Mouse (Mus musculus) skeletal muscle tissue, adult 2 months (tissue): ENCODE results near the gene Sgcb.
A peak's percentile ranks its signal among the peaks of the same experiment; 100 is the strongest.
"Not testable (repeated sequence)": the region's sequence is repeated elsewhere in the genome, so short reads cannot be mapped to it uniquely, and the experiment has no call there.

Experiments
- DNase-seq: peaks from one replicate; pipeline ENCODE4 v3.0.0-alpha.2; 2012; ENCODE audit warnings: low read depth, low spot score

Sgcb gene

GRCm38 (mm10) chr5:73633141-73633540 is 14.4 kb downstream of the Sgcb start:
- DNase-seq: peak; percentile 38

DNA sequence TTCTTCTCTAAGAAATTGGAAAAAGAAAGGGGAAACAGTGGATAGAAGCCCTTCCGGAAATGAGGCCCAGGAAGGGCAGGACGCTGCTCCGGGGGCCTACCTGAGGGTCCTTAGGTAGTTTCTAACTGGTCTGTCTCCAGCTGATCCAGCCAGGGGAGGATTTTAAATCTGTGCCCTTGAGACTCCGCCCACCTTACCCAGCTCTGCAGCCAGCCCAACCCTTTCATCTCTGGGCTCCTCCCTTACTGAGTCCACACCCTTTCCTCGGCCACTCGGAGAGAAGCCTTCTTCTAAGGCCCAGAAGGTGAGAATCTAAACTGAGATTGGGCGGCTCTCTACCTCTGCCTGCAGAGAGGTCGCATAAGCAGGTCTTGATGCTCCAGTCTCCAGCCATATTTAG is 15.3 kb downstream of the Sgcb start, which contains the start of gene Lrrc66:
TSS of gene Lrrc66 (minus strand) at position 236 of the 400 bp plus-strand sequence.
- DNase-seq: no peak

GRCm38 (mm10) chr5:73631001-73631558 is 16.5 kb downstream of the Sgcb start:
- DNase-seq: no peak

DNA sequence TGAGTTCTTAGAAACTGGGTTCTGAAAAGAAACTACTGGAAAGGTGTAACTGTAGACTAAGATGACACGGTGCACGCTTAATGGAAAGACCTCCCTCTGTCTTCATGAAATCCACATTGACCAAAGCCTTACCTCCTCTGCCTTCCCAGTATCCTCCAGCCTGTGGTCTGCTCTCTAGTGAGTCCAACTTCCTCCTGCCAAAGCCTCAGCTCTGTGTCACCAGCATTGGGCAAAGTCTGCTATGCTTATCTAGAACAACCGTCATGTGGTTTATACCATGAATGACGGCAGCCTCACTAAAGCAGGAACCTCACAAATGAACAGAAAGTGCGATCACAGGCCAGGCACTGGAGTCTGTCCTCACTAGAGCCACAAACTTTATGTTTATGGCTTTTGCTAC is 17.4 kb downstream of the Sgcb start:
- DNase-seq: no peak

DNA sequence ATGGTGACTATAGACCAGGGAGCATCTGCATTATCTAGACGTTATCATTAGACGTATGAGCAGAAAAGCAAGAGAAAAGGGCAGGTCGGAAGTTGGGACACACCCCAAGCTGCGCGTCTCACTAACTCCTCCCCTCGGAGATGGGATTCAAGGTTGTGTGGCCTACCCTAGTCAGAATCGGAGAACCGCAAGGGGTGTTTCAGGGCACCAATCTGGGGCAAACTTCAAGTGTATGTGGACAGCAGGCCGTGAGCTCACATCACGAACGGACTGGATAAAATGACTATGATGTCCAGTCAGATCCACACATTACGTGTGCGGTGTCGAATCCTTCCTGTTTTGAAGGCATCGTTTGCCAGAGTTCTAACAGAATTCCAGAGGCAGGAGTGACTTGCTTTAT is 19.6 kb downstream of the Sgcb start:
- no peak for DNase-seq

GRCm38 (mm10) chr5:73627559-73627958 is 20.0 kb downstream of the Sgcb start:
- no peak for DNase-seq

GRCm38 (mm10) chr5:73626842-73627241 is 20.7 kb downstream of the Sgcb start:
- no peak for DNase-seq

DNA sequence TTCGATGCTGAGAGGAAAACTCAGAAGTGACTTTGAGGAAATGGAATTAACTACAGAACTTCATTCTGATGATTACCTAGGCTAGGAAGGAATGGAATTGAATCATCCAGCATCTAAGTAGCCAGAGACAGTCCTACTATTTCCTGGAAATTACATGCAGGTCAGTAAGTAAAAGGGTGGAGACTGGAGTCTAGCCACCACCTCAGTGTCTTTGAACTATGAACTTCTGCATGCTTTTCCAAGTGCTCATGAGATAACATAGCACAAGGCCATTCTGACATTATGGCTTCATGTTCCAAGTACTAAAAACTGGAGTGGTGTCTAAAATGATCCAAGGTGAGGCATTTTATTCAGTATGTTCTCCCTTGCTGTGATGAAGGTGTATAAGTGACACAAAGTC is 22.1 kb downstream of the Sgcb start:
- DNase-seq: no peak

GRCm38 (mm10) chr5:73618969-73619368 is 28.6 kb downstream of the Sgcb start:
- DNase-seq: no peak

DNA sequence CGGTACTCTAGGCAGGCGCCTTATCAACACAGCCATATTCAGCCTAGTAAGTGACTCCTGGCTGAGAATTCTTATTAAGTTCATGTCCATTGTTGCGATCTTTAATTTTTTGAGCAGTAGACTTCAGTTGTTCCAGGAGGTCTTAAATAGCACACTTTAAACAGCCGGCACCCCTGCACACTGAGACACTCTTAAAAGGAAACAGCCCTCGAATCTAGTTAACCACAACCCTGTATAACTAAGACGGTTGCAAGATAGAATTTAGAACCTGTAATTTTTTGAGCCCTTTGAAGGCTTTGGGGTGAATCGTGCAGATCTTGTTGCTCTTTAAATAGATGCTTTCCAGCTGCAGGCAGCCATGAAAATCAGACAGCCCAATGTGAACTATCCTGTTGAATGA is 32.4 kb downstream of the Sgcb start:
- no peak for DNase-seq

DNA sequence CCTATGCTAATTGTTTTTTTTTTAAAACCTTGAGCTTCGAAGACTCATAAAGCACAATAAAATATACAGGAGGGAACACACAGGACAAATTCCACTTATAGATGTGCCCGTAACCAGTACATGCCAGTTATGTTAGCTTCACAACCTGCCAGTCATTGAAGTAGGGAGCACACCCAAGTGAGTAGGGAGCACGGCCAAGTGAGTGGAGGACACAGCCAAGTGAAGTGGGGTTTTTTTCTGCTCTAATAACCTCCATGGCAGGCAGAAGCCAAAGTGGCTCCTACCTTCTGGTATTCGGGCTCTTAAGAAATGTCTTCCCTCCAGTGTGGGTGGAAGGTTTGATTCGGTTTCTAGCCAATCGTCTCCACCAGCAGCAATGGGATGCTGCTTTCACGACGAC is 34.3 kb downstream of the Sgcb start:
- DNase-seq: no peak

- DNase-seq: no peak
Measured at GRCm38 (mm10) chr5:73611071-73611470, 36.5 kb downstream of the Sgcb start.

DNA sequence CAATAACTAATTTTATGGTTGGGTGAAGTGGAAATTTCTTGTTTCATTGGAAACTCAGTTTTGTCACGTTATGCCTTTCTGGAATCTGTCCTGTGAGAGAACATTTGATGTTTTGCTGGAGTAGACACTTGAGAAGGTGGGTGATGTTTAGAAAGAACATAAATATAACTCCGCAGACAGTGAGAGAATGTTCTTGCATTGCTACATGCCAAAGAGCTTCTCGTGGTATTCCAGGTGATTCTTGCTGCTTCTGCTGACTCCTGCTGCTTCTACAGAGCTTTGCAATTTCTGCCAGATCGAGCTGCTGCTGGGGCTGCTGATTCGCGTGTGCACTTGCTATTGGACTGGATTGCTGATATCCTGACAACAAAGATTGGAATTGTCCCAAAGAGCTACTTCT is 42.6 kb downstream of the Sgcb start:
- DNase-seq: no peak

- no peak for DNase-seq
Measured at GRCm38 (mm10) chr5:73604542-73604941, 43.0 kb downstream of the Sgcb start.

DNA sequence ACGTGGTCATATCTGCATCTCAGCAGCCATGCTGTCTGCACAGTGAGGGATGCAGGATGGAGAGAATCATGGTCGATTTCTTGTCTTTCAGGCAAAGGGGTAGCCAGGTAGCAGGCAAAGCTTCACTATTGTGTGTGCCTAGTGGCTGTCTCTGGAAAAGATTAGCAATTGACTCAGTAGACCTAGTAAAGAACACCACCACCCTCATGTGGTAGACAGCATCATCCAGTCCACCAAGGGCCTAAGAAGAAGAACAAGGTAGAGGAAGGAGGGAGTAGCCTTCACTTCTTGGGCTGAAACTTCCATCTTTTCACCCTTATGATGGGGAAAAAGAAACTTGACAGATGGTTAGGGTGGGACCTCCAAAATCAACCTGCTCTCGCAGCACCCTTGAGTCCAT is 44.7 kb downstream of the Sgcb start:
- no peak for DNase-seq

GRCm38 (mm10) chr5:73601361-73601763 is 46.2 kb downstream of the Sgcb start:
- no peak for DNase-seq

DNA sequence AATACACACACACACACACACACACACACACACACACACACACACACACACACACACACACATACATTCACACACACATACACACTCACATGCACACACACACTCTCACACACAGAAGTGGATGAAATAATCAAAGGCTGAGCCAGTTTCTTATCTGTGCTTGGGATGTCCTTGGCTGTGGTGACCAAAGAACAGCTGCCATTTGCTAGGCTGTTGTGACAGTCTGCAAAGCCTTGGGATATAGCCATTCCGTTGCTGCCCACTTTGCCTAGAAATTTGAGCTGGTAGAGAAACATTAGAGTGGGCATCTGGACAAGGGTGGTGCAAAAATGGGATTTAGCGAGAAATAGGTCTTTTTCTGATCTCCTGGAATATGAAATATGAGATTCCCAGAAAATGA is 47.6 kb downstream of the Sgcb start:
- no peak for DNase-seq

DNA sequence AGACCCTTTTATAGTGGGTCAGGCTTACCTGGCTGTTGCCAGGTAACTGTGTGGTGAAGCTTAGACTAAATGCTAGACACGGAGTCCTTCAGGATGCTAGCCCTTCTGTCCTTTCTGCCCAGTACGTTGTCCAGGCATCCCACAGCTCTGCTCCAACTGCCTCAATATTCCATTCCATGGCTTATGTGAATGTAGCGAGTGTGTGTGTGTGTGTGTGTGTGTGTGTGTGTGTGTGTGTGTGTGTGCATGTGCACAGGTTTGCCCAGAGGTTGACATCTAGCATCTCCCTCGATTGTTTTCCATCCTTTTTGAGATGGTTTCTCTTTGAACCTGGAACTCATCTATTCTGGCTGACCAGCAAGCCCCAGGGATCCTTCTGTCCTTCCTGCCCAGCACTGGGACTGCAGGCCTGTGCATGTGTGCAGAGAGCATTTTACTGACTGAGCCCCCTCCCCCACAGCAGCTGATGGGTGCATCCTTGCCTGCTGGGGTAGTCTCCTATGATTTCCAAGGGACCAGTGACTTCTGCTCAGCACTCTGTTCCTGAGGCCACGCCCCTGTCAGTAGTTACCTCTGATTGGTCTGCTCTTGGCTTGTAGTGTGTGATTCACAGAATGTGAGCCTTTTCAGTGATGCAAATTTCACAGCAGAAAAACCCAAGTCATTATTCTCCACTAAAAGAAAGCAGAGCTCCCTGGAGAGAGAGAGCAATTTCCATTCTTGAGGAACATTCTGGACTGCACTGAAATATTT is 48.5 kb downstream of the Sgcb start:
- DNase-seq: peak; percentile 2

- DNase-seq: no peak
Measured at GRCm38 (mm10) chr5:73587119-73587518, 60.5 kb downstream of the Sgcb start.

- DNase-seq: no peak
Measured at GRCm38 (mm10) chr5:73586597-73586996, 61.0 kb downstream of the Sgcb start.

DNA sequence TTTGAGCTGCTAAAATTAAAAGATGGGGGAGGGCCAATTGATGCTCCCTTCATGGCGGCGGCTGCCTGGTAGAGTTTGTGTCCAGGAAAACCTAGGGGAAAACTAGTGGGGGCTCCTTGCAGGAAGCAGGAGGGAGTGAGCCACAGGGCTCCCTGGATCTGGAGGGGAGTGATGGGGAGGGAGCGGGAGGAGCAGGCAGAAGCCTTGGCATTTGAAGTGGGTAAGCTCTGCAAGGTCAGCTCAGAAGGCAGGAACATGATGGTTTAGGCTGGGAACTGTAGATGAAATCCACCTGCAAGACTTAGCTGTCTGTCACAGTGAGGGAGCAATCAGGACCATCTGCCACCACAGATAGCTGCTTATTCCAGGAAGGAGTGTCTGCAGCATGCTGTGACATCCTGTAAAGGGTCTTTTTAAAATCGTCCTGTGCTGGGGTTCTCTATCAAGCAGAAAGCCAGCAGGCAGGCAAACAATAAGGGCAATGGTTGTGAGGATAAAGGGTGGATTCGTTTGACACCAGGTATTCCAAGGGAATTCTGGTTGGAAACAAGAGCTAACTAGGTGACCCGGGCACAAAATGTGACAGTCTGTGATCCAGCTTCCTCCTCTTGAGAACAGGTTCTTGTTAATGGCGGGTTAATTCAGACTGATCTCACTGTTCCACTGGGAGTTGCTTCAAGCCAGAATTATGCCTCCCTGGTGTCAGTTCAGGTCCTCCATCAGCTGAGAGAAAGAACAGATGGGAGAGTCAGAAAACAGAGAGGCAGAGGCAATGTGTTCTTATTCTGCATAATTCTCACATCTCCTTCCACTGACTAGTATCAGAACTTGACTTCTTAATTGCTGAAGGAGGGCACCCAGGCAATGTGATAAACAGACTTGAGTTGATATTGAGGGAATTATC is 62.1 kb downstream of the Sgcb start:
- no peak for DNase-seq

DNA sequence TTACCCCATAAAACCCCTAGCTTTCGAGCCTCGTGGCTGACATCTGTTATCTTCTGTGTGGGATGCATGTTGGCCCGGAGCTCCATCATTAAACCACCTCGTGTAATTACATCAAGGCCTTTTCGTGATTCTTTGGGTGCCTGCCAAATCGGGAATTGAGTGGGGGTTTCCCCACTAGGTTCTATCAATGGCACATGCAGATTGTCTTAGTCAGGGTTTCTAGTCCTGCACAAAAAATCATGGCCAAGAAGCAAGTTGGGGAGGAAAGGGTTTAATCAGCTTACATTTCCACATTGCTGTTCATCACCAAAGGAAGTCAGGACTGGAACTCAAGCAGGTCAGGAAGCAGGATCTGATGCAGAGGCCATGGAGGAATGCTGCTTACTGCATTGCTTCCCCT is 63.6 kb downstream of the Sgcb start:
- not testable (repeated sequence) for DNase-seq
